Mouse (Mus musculus) intestine, postnatal 0 days (tissue): Measurements from ENCODE around the gene Antxr1. TPM values are rescaled to one million over a fixed set of nuclear protein-coding genes. Genes with fewer than 3 reads are reported as not detected.

Source experiments
- ATAC-seq: fragments of 200-750 bp; cut with Nextera tagmentation; 2 replicates; pipeline ENCODE4 v1.8.0; 2017; ENCODE audit warnings: mild to moderate bottlenecking, moderate TSS enrichment, moderate library complexity
- H3K27ac ChIP-seq: fragments of 300-500 bp; sonication (generic); 2 replicates; pipeline ENCODE4 v1.5.1; 2014; ENCODE audit warnings: mild to moderate bottlenecking, low read depth, low read length, moderate library complexity
- H3K27me3 ChIP-seq: fragments of 300-500 bp; sonication (generic); replicated peaks from 2 replicates; pipeline ENCODE4 v1.6.1; 2014; ENCODE audit warnings: low read length, mixed read lengths; ENCODE audit not compliant: control insufficient read depth, insufficient read depth
- H3K36me3 ChIP-seq: fragments of 300-500 bp; sonication (generic); 2 replicates; pipeline ENCODE4 v1.6.1; 2014; ENCODE audit warnings: mild to moderate bottlenecking, moderate library complexity; ENCODE audit not compliant: control insufficient read depth, insufficient read depth
- H3K4me1 ChIP-seq: fragments of 300-500 bp; sonication (generic); replicated peaks from 2 replicates; pipeline ENCODE4 v1.6.1; 2014; ENCODE audit warnings: antibody characterized with exemption, low read length, mixed read lengths; ENCODE audit not compliant: control insufficient read depth, insufficient read depth
- H3K4me2 ChIP-seq: fragments of 300-500 bp; sonication (generic); replicated peaks from 2 replicates; pipeline ENCODE4 v1.6.1; 2014; ENCODE audit warnings: low read depth, mild to moderate bottlenecking, moderate library complexity
- H3K4me3 ChIP-seq: fragments of 300-500 bp; sonication (generic); 2 replicates; pipeline ENCODE4 v1.5.1; 2014; ENCODE audit warnings: low read depth, low read length
- H3K9ac ChIP-seq: fragments of 300-500 bp; sonication (generic); 2 replicates; pipeline ENCODE4 v1.6.1; 2014; ENCODE audit warnings: mild to moderate bottlenecking, low read depth, low read length
- H3K9me3 ChIP-seq: fragments of 300-500 bp; sonication (generic); 2 replicates; pipeline ENCODE4 v1.6.1; 2016; ENCODE audit warnings: mixed run types; ENCODE audit not compliant: control insufficient read depth
- CTCF ChIP-seq: sonication (generic); IDR thresholded peaks from 2 replicates; pipeline ENCODE4 v1.5.1; 2016; ENCODE audit warnings: low read depth, mild to moderate bottlenecking, control low read depth, antibody characterized with exemption, moderate library complexity
- WGBS: fragments of 180-500 bp; shearing (Covaris S2); extraction: QIAGEN DNeasy Blood & Tissue Kit; methylation state at CpG from one replicate; pipeline ENCODE4 v1.1.7; 2014; 5-methylcytosine and 5-hydroxymethylcytosine counted together
- polyA plus RNA-seq: library from polyadenylated mRNA; unstranded; fragments of >200 nt; fragmentation: Nextera tagmentation; extraction: Ambion mirVana; gene quantifications from 2 replicates; pipeline ENCODE4 v1.2.1, GENCODE M21; 2015

Antxr1 gene
- polyA plus RNA-seq, 1 experiment from 2014 or later, result 4.9 TPM

- Histone ChIP-seq H3K4me3 (no peak overlapping the region), H3K27me3 (no peaks in the 10 kb centered on the region), H3K4me1 (no peaks in the 10 kb centered on the region), H3K27ac (no peak overlapping the region), H3K4me2 (no peak overlapping the region), H3K36me3 (no peaks in the 10 kb centered on the region; the same call in 1 of the 2 replicates), H3K9me3 (no peaks in the 10 kb centered on the region), H3K9ac (no peak overlapping the region)
- no peak for TF ChIP-seq CTCF
- ATAC-seq, result no peak
- 59% methylated on average over 10 of the region's 10 CpGs for WGBS
Measured at GRCm38 (mm10) chr6:87227940-87228339, 107.7 kb downstream of the Antxr1 start.

DNA sequence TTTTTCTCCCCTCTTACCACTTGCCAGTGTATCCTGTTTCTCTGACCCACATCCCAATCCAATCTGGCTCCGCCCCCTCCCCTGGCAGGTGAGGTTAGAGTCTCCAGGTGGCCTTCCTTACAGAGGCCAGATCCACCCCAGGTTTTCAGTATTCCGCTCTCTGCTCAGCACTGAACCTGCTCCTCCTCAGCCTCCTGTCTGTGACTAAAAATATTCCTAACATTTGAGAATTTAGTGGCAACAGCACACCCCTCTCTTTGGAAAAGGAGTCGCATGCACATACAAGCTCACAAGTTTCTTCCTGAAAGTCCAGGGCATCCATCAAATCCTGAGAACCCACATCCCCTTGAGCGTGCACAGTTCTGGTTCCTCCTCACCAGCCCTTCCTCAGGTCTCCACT, 109.3 kb downstream of the Antxr1 start:
- Histone ChIP-seq H3K4me1 (no peaks in the 10 kb centered on the region), H3K9me3 (no peaks in the 10 kb centered on the region), H3K9ac (no peak overlapping the region), H3K36me3 (no peaks in the 10 kb centered on the region; the same call in 1 of the 2 replicates), H3K4me2 (no peak overlapping the region), H3K4me3 (no peak overlapping the region), H3K27ac (no peak overlapping the region), H3K27me3 (no peaks in the 10 kb centered on the region)
- TF ChIP-seq CTCF, result no peak
- WGBS, result 86% methylated on average over 4 of the region's 4 CpGs
- no peak for ATAC-seq

GRCm38 (mm10) chr6:87225286-87225685, 110.3 kb downstream of the Antxr1 start:
- no peak overlapping the region for H3K4me3 ChIP-seq
- H3K4me1 ChIP-seq, result no peaks in the 10 kb centered on the region
- H3K4me2 ChIP-seq, result no peak overlapping the region
- TF ChIP-seq CTCF, result no peak
- no peaks in the 10 kb centered on the region; the same call in 1 of the 2 replicates for H3K36me3 ChIP-seq
- no peaks in the 10 kb centered on the region for H3K27me3 ChIP-seq
- no peak for ATAC-seq
- no peak overlapping the region for H3K27ac ChIP-seq
- 96% methylated on average over 1 of the region's 1 CpGs for WGBS
- no peak overlapping the region for H3K9ac ChIP-seq
- no peaks in the 10 kb centered on the region for H3K9me3 ChIP-seq

- no peaks in the 10 kb centered on the region for H3K4me1 ChIP-seq
- no peak for TF ChIP-seq CTCF
- H3K9me3 ChIP-seq, result no peaks in the 10 kb centered on the region
- H3K36me3 ChIP-seq, result no peaks in the 10 kb centered on the region
- H3K9ac ChIP-seq, result no peak overlapping the region
- H3K27me3 ChIP-seq, result no peaks in the 10 kb centered on the region
- H3K4me3 ChIP-seq, result no peak overlapping the region
- WGBS, result 42% methylated on average over 10 of the region's 10 CpGs
- no peak overlapping the region for H3K27ac ChIP-seq
- ATAC-seq, result no peak
- no peak overlapping the region for H3K4me2 ChIP-seq
Measured at GRCm38 (mm10) chr6:87222854-87223631, 112.6 kb downstream of the Antxr1 start.

DNA sequence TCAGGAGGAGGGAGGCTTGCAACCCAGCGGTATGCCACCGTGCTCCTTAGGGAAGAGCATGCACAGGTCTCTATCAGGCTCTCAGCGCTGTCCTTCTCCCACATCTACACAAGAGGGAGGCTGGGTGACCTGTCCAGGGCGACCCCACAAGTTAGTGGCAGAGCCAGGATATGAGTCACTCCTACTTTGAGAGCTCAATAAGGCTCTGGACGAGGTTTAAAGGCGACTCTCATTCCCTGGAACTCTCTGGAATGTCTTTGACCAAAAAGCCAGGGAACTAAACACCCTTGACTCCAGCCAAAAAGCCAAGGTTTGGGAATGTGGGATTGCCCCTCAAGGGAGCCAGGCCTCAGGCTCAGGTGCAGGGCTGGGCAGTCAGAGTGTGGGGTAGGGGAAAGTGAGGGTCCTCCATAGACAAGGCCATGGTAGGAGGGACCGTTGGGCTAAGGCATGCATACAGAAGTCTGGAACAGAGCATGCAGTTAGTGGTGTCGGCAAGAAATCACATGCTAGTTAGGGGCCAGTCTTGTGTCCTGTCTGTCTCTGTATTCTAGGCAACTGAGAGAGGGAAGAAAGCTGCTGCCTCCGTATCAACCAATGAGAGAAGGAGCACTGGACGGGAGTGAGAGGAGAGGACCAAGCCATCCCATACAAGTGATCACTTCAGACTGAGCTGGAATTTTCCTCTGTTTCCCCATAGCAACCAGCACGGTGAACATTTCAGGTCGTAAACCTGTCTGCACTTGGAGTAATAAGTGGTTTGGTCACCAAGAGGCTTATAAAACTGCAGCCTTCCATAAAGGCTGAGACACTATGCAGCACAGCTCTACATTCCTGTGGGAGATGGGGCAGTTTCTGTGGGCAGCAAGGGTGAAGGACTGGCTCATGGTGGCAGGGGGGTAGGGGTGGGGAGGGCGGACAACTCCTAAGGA, 116.3 kb downstream of the Antxr1 start:
- 65% methylated on average over 13 of the region's 13 CpGs for WGBS
- ATAC-seq, result no peak
- Histone ChIP-seq H3K9ac (no peak overlapping the region), H3K4me2 (no peak overlapping the region), H3K36me3 (no peaks in the 10 kb centered on the region), H3K27me3 (no peaks in the 10 kb centered on the region), H3K4me3 (no peak overlapping the region), H3K9me3 (no peaks in the 10 kb centered on the region), H3K27ac (no peak overlapping the region), H3K4me1 (no peaks in the 10 kb centered on the region)
- TF ChIP-seq CTCF, result no peak

- Histone ChIP-seq H3K4me3 (no peak overlapping the region), H3K9ac (no peak overlapping the region), H3K4me2 (no peak overlapping the region), H3K4me1 (no peaks in the 10 kb centered on the region), H3K27me3 (no peaks in the 10 kb centered on the region), H3K36me3 (no peaks in the 10 kb centered on the region), H3K27ac (no peak overlapping the region), H3K9me3 (no peaks in the 10 kb centered on the region)
- 66% methylated on average over 2 of the region's 2 CpGs for WGBS
- TF ChIP-seq CTCF, result peak; percentile 19; the same call in 1 of the 2 replicates
- ATAC-seq, result no peak
Measured at GRCm38 (mm10) chr6:87216114-87216591, 119.5 kb downstream of the Antxr1 start.
